Comparison of ENCODE assay signal across 35 mouse cellular contexts in the genomic region with DNA sequence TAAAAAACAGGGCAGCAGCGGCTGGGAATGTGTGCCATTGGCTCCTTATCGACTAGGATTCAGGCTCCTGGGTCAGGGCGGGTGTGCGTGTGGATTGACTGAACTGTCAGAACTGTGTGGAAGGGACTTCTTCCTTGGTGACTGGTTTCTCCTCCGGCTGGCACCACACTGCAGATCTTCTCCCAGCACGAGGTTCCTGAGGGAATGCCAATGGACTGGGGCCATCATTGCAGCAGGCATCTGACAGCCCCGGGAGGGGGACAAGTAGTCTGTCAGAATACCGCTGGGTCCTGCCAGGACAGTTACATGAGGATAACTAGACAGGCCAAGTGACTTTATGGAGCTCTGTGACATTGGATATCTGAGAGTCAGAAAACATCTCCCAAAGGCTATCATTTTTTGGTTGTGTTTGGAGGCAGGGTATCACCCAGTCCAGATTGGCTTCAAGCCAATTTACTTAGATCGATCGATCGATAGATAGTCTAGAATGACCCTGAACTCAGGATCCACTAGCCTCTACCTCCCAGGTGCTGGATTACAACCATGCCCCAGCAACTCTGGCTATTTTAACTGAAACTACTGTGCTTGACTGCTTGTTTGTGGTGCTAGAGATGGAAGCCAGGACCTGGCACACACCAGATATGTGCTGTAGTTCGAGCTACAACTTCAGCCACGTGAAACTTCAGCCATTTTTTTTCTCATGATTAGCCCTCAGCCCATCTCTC. TPM values are rescaled to one million over a fixed set of nuclear protein-coding genes. Genes with fewer than 3 reads are reported as not detected.
A peak's percentile ranks its signal among the peaks of the same experiment; 100 is the strongest.
DNase-seq lines count a peak whose midpoint lies in the region; ATAC-seq lines count a peak whose summit lies in the region.
"Had no signal": no experiment of that assay in that cellular context is flagged by ENCODE, and none has a peak within 500 bp of the region (broad histone marks: within the 10 kb centered on the region; RNA-seq: fewer than 3 reads in every experiment).

No protein-coding gene starts in this region.

- H3K4me3 ChIP-seq in brown adipose tissue, adult 24 weeks (ENCODE audit: insufficient read depth, low read depth, low read length): peak overlapping the region; percentile 20; the same call in 1 of the 2 replicates
- H3K4me3 ChIP-seq: embryonic facial prominence, embryonic 10.5 days; embryonic facial prominence, embryonic 13.5 days; forebrain, embryonic 10.5 days; forebrain, embryonic 13.5 days; gastrocnemius, adult 2 months; heart, embryonic 12.5 days; heart, embryonic 15.5 days had no signal

- DNase-seq in adrenal gland, postnatal 14 days: peak; percentile 56
- DNase-seq in adrenal gland, adult 18-20 months (ENCODE audit: low spot score in 2 of 2): no peak
- peak; percentile 36 for DNase-seq in testis, postnatal 10 days (ENCODE audit: low spot score)
- DNase-seq in testis, postnatal 14 days (ENCODE audit: low spot score): no peak
- DNase-seq in kidney, postnatal 14 days: no peak
- DNase-seq: cerebellum, adult 11-12 months; cerebellum, adult 8-10 months; cerebellum, postnatal 10 days; cerebellum, postnatal 36 days; embryo, embryonic 11 days; gastrocnemius, adult 2 months; gastrocnemius, postnatal 14 days; heart, postnatal 10 days; heart, postnatal 36 days; kidney, adult 18-20 months had no signal

- no peaks in the 10 kb centered on the region; the same call in 1 of the 2 replicates for H3K4me1 ChIP-seq in brown adipose tissue, adult 24 weeks (ENCODE audit: control insufficient read depth, insufficient read depth, insufficient read length, low read length)
- H3K4me1 ChIP-seq: embryonic facial prominence, embryonic 10.5 days had no signal

- peak overlapping the region; percentile 84 for H3K27ac ChIP-seq in brown adipose tissue, adult 24 weeks (replicated peaks; ENCODE audit: low read depth, low read length)
- H3K27ac ChIP-seq: embryonic facial prominence, embryonic 10.5 days; embryonic facial prominence, embryonic 13.5 days; forebrain, embryonic 10.5 days; forebrain, embryonic 13.5 days; gastrocnemius, adult 2 months; heart, embryonic 15.5 days; hindbrain, embryonic 14.5 days; hindbrain, postnatal 0 days had no signal

- ATAC-seq in CD4-positive, CD25-positive, alpha-beta regulatory T cell, adult 4 months: no peak
- ATAC-seq: activated CD4-positive, CD25-positive, alpha-beta regulatory T cell, adult 4 months; forebrain, embryonic 13.5 days; forebrain, embryonic 16.5 days; hindbrain, postnatal 0 days; inflammation-experienced regulatory T-cells, adult 6 months; intestine, embryonic 16.5 days had no signal

RNA-seq across cellular contexts. Expression of a gene that starts 6.4 kb away (rescaled TPM):
- 18.4 and 19.3 TPM in 2 replicates for total RNA-seq in adrenal gland, postnatal 14 days (2021)
- total RNA-seq in adrenal gland, adult 18-20 months (2021): 10 to 100 TPM in 1 of 2 experiments, 1 to 10 TPM in 1; 10.0 to 15.8 TPM
- polyA plus RNA-seq in brown adipose tissue, adult 24 weeks (2012; ENCODE audit: insufficient read depth, insufficient read length, missing spikeins): 29.3 and 30.5 TPM in 2 replicates
- 1 to 10 TPM; 9.1 to 9.8 TPM for polyA plus RNA-seq in CD4-positive, CD25-positive, alpha-beta regulatory T cell, adult 4 months (2017; shearing (Covaris generic))

RNA-seq across cellular contexts. Expression of a gene that starts 11.7 kb away (rescaled TPM):
- 4.6 and 5.2 TPM in 2 replicates for total RNA-seq in adrenal gland, postnatal 14 days (2021)
- total RNA-seq in adrenal gland, adult 18-20 months (2021): 1 to 10 TPM; 3.9 to 6.2 TPM
- 6.1 and 8.5 TPM in 2 replicates for polyA plus RNA-seq in brown adipose tissue, adult 24 weeks (2012; ENCODE audit: insufficient read depth, insufficient read length, missing spikeins)
- 1 to 10 TPM; 2.1 TPM for polyA plus RNA-seq in CD4-positive, CD25-positive, alpha-beta regulatory T cell, adult 4 months (2017; shearing (Covaris generic))

RNA-seq across cellular contexts. Expression of a gene that starts 12.3 kb away (rescaled TPM):
- 13.1 and 17.5 TPM in 2 replicates for total RNA-seq in adrenal gland, postnatal 14 days (2021)
- 10 to 100 TPM in 1 of 2 experiments, 1 to 10 TPM in 1; 9.6 to 12.9 TPM for total RNA-seq in adrenal gland, adult 18-20 months (2021)
- 12.3 and 12.8 TPM in 2 replicates for polyA plus RNA-seq in brown adipose tissue, adult 24 weeks (2012; ENCODE audit: insufficient read depth, insufficient read length, missing spikeins)
- polyA plus RNA-seq in CD4-positive, CD25-positive, alpha-beta regulatory T cell, adult 4 months (2017; shearing (Covaris generic)): 100 to 1,000 TPM; 113 to 123 TPM

RNA-seq across cellular contexts. Expression of a gene that starts 12.4 kb away (rescaled TPM):
- 308 and 342 TPM in 2 replicates for total RNA-seq in adrenal gland, postnatal 14 days (2021)
- total RNA-seq in adrenal gland, adult 18-20 months (2021): 100 to 1,000 TPM; 186 to 276 TPM
- 718 and 851 TPM in 2 replicates for polyA plus RNA-seq in brown adipose tissue, adult 24 weeks (2012; ENCODE audit: insufficient read depth, insufficient read length, missing spikeins)
- 100 to 1,000 TPM; 237 to 238 TPM for polyA plus RNA-seq in CD4-positive, CD25-positive, alpha-beta regulatory T cell, adult 4 months (2017; shearing (Covaris generic))

RNA-seq across cellular contexts. Expression of a gene that starts 38.4 kb away (rescaled TPM):
- total RNA-seq in adrenal gland, postnatal 14 days (2021): not detected in 2 replicates
- not detected for total RNA-seq in adrenal gland, adult 18-20 months (2021)
- not detected in 2 replicates for polyA plus RNA-seq in brown adipose tissue, adult 24 weeks (2012; ENCODE audit: insufficient read depth, insufficient read length, missing spikeins)
- not detected for polyA plus RNA-seq in CD4-positive, CD25-positive, alpha-beta regulatory T cell, adult 4 months (2017; shearing (Covaris generic))
- total RNA-seq: adrenal gland, postnatal 36 days; ES-E14; gastrocnemius, adult 2 months; gastrocnemius, postnatal 14 days; gastrocnemius, postnatal 4 days; heart, adult 18-20 months; heart, postnatal 10 days; heart, postnatal 36 days; hindbrain, postnatal 0 days had no signal
- polyA plus RNA-seq: activated CD4-positive, CD25-positive, alpha-beta regulatory T cell, adult 4 months; C2C12; embryonic facial prominence, embryonic 10.5 days; embryonic facial prominence, embryonic 13.5 days; forebrain, embryonic 10.5 days; forebrain, embryonic 13.5 days; forebrain, embryonic 16.5 days; heart, embryonic 12.5 days; heart, embryonic 15.5 days; hindbrain, embryonic 11.5 days; hindbrain, embryonic 14.5 days; hindbrain, postnatal 0 days; inflammation-experienced regulatory T-cells, adult 6 months; intestine, embryonic 16.5 days had no signal

Comparison
In these comparisons a context has a peak if more than half of its experiments do, and no peak if none do; other contexts are left out.
1. DNase-seq: peak in adrenal gland, postnatal 14 days (single experiment) and testis, postnatal 10 days (single experiment); none in adrenal gland, adult 18-20 months (0 of 2), testis, postnatal 14 days (single experiment) and kidney, postnatal 14 days (single experiment).